Mouse (Mus musculus) intestine, embryonic 16.5 days (tissue): ENCODE results near the gene Fry. TPM values are rescaled to one million over a fixed set of nuclear protein-coding genes. Genes with fewer than 3 reads are reported as not detected.
A peak's percentile ranks its signal among the peaks of the same experiment; 100 is the strongest.

Experiments
- ATAC-seq: fragments of 200-750 bp; cut with Nextera tagmentation; 2 replicates; pipeline ENCODE4 v1.8.0; 2017; ENCODE audit warnings: moderate TSS enrichment, moderate library complexity
- H3K27ac ChIP-seq: fragments of 300-500 bp; sonication (generic); 2 replicates; pipeline ENCODE4 v1.5.1; 2014; ENCODE audit warnings: mild to moderate bottlenecking, low read length
- H3K27me3 ChIP-seq: fragments of 300-500 bp; sonication (generic); replicated peaks from 2 replicates; pipeline ENCODE4 v1.6.1; 2014; ENCODE audit warnings: low read length, control low read depth, mixed read lengths; ENCODE audit not compliant: control insufficient read depth, insufficient read depth
- H3K36me3 ChIP-seq: fragments of 300-500 bp; sonication (generic); 2 replicates; pipeline ENCODE4 v1.6.1; 2014; ENCODE audit warnings: low read length, control low read depth; ENCODE audit not compliant: control insufficient read depth, insufficient read depth
- H3K4me1 ChIP-seq: fragments of 300-500 bp; sonication (generic); 2 replicates; pipeline ENCODE4 v1.6.1; 2014; ENCODE audit warnings: low read length, control low read depth, mixed read lengths; ENCODE audit not compliant: control insufficient read depth, insufficient read depth
- H3K4me2 ChIP-seq: fragments of 300-500 bp; sonication (generic); 2 replicates; pipeline ENCODE4 v1.6.1; 2014; ENCODE audit warnings: low read depth, low read length, control low read depth
- H3K4me3 ChIP-seq: fragments of 300-500 bp; sonication (generic); 2 replicates; pipeline ENCODE4 v1.5.1; 2014; ENCODE audit warnings: mild to moderate bottlenecking, low read length
- H3K9ac ChIP-seq: fragments of 300-500 bp; sonication (generic); 2 replicates; pipeline ENCODE4 v1.6.1; 2014; ENCODE audit warnings: low read depth, low read length
- H3K9me3 ChIP-seq: fragments of 300-500 bp; sonication (generic); 2 replicates; pipeline ENCODE4 v1.6.1; 2016; ENCODE audit warnings: low read length, control low read depth; ENCODE audit not compliant: control insufficient read depth
- WGBS: fragments of 180-500 bp; shearing (Covaris S2); extraction: QIAGEN DNeasy Blood & Tissue Kit; methylation state at CpG from one replicate; pipeline ENCODE4 v1.1.7; 2014; 5-methylcytosine and 5-hydroxymethylcytosine counted together
- polyA plus RNA-seq: library from polyadenylated mRNA; unstranded; fragments of >200 nt; fragmentation: Nextera tagmentation; extraction: Ambion mirVana; gene quantifications from 2 replicates; pipeline ENCODE4 v1.2.1, GENCODE M21; 2015

The Fry gene
- polyA plus RNA-seq, 1 experiment from 2014 or later, result 6.1 TPM

DNA sequence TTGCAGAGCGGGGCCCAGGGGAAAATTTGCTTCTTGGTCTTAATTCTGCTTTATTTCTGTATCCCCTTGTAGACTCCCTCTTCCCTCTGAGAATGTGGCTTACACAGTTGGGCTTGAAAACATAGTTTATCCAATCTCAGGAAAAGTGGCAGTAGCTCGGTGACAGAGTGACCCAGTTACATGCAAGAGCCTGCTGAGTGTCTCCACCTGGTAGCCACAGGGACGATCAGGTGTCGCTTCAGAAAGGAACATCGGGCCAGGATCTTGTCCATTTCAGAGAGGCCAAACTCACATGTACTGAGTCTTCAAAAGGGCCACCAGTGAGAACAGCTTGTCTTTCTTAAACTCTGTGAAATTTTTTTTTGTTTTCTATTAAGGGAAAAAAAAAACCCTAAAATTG is 117.5 kb downstream of the Fry start:
- WGBS, result 90% methylated on average over 5 of the region's 5 CpGs

DNA sequence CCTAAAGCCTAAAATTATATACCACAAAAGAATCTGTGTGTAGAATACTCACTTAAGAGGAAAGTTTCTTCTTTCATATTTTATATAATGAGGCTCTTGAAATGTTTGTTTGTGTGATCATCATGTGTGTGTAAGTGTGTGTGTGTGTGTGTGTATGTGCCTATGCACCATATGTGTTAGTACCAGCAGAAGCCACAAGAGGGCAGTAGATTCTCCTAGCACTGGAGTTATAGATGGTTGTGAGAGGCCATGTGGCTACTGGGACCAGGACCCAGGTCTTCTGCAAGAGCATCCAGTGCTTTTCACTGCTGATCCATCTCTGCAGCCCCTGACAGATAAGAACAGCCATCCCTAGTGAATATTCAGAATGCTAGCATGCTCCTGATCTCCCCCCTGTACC is 118.2 kb downstream of the Fry start:
- no peak overlapping the region for H3K4me3 ChIP-seq
- peaks cover 3% of the 10 kb centered on the region; the same call in 1 of the 2 replicates for H3K4me1 ChIP-seq
- no peak overlapping the region for H3K4me2 ChIP-seq
- H3K36me3 ChIP-seq, result no peaks in the 10 kb centered on the region
- no peak for ATAC-seq
- H3K9ac ChIP-seq, result no peak overlapping the region
- peaks cover 3% of the 10 kb centered on the region; the same call in 1 of the 2 replicates for H3K9me3 ChIP-seq
- H3K27ac ChIP-seq, result no peak overlapping the region
- no peaks in the 10 kb centered on the region for H3K27me3 ChIP-seq

More for the DNA sequence above, 117.5 kb downstream of the Fry start:
- no peak overlapping the region for H3K27ac ChIP-seq
- no peaks in the 10 kb centered on the region for H3K36me3 ChIP-seq
- H3K9me3 ChIP-seq, result no peaks in the 10 kb centered on the region
- no peak overlapping the region for H3K4me2 ChIP-seq
- no peaks in the 10 kb centered on the region for H3K27me3 ChIP-seq
- no peak overlapping the region for H3K4me3 ChIP-seq
- ATAC-seq, result no peak
- H3K9ac ChIP-seq, result no peak overlapping the region
- peaks cover 3% of the 10 kb centered on the region; the same call in 1 of the 2 replicates for H3K4me1 ChIP-seq

DNA sequence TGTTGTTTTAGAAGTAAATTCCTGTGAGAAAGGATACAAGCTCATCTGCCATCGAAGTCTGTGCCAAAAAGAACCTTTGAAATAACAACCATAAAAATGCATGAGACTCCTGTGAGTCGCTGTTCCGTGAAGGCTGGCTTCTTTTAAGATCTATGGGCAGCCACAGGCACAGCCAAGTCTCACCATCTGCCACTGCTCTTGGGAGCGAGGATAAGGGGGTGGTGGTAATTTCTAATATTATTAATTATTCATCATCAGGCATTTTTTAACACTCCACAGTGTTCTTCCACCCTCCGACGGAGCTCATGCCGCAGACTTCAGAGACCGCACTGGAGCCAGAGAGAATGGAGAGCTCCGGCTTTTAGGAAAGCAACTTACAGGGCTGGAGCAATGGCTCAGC is 123.2 kb downstream of the Fry start:
- no peaks in the 10 kb centered on the region for H3K27me3 ChIP-seq
- no peak overlapping the region for H3K9ac ChIP-seq
- ATAC-seq, result no peak
- no peak overlapping the region for H3K4me3 ChIP-seq
- H3K4me2 ChIP-seq, result no peak overlapping the region
- H3K36me3 ChIP-seq, result no peaks in the 10 kb centered on the region
- H3K4me1 ChIP-seq, result no peaks in the 10 kb centered on the region
- no peak overlapping the region for H3K27ac ChIP-seq
- peaks cover 3% of the 10 kb centered on the region; the same call in 1 of the 2 replicates for H3K9me3 ChIP-seq
- WGBS, result 87% methylated on average over 9 of the region's 9 CpGs

DNA sequence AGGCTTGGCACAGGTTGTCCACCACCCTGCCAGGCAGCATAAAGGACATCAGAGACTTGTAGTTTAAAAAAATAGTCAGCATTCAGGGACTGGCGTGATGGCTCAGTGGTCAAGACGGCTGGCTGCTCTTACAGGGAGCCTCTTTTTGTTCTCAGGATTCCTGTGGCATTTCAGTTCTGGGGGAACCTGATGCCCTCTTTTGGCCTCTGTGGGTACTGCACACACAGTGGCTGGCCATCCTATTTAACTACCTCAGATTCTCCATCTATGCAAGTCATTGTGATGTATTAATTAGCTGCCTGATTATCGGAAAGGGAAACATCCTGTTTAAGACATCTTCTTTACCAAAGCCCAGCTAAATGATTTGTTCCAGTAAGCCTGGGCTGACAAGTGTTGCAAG is 128.3 kb downstream of the Fry start:
- H3K4me1 ChIP-seq, result no peaks in the 10 kb centered on the region
- no peaks in the 10 kb centered on the region for H3K36me3 ChIP-seq
- H3K4me2 ChIP-seq, result no peak overlapping the region
- no peaks in the 10 kb centered on the region for H3K27me3 ChIP-seq
- no peak for ATAC-seq
- no peak overlapping the region for H3K4me3 ChIP-seq
- no peaks in the 10 kb centered on the region for H3K9me3 ChIP-seq
- no peak overlapping the region for H3K27ac ChIP-seq
- no peak overlapping the region for H3K9ac ChIP-seq
- WGBS, result 86% methylated on average over 3 of the region's 3 CpGs

DNA sequence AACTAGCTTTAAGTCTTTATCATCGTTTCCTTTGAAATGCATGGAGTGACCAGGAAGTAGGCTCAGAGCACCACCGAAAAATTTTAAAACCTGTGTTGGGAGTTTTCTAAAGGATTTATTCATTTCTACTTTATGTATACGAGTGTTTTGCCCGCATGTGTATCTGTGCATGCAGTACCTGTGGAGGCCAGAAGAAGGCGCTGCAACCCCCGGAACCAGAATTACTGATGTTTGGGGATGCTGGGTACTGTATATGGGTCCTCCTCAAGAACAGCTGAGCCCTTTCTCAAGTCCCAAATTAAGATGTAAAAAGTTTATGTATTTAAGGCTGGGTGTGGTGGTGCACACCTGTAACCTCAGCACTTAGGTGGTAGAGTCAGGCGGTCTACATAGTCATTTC is 139.3 kb downstream of the Fry start:
- H3K4me1 ChIP-seq, result peaks cover 22% of the 10 kb centered on the region
- H3K9ac ChIP-seq, result no peak overlapping the region
- no peaks in the 10 kb centered on the region for H3K9me3 ChIP-seq
- no peak overlapping the region for H3K27ac ChIP-seq
- H3K36me3 ChIP-seq, result 0 out of 2 replicates have a peak, but pooled peaks cover 3% of the 10 kb centered on the region
- 80% methylated on average over 7 of the region's 7 CpGs for WGBS
- no peak for ATAC-seq
- no peak overlapping the region for H3K4me3 ChIP-seq
- H3K27me3 ChIP-seq, result no peaks in the 10 kb centered on the region
- H3K4me2 ChIP-seq, result no peak overlapping the region

DNA sequence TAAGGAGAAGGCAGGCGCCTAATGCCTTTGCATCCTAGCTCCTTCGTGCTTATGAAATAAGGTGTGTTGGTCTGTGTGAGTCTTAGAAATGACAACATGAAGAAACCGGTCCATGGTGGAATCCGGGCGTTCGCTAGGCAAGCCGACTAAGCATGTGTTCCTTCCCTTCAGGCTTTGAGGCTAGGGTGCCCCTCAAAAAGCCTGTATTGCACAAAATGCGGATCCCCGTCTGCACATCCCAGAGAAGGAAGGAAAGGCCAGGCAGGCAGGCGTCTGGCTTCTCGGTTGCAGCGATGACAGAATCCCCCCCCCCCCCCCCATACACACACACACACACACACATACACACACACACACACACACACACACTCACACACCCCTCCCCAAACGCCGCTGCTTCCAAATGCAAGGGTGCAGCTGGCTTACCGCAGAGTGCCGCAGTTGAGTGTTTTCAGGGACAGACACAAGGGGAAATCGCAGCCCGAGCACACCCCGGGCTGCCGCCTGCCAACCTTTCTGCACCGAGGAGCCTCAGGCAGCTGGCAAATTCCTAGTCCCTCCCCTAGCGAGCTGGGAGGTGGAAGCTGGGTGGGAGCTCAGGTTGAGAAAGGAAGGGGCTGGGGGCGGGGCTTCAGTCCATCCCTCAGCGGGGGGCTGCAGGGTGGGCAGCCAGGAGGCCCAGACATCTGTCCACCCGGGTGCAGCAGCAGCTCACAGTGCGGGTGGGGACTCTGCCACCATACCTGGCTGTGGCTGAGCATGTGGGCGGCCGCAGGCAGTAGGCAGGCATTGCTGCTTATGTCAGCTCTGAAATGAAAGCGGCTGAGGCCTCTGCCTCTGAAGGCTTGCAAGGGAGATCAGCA is 141.0 kb downstream of the Fry start:
- WGBS, result 4% methylated on average over 26 of the region's 29 CpGs

DNA sequence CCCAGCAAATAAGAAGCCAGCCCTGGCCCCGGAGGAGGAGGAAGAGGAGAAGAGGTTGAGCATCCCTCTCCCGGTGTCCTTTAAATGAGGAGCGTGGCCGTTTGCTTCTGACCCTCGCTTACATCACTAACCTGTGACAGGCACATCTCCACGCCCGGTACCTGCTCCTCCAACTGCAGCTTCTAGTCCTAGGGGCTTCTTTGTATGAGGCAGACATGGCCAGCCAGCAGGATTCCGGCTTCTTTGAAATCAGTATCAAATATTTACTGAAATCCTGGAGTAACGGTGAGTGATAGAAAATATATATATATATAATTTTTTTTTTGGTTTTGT is 141.6 kb downstream of the Fry start:
- H3K27ac ChIP-seq, result peak overlapping the region; percentile 45; the same call in 1 of the 2 replicates
- 30% methylated on average over 9 of the region's 9 CpGs for WGBS
- 0 out of 2 replicates have a peak, but pooled peaks cover 3% of the 10 kb centered on the region for H3K36me3 ChIP-seq
- no peaks in the 10 kb centered on the region for H3K27me3 ChIP-seq
- no peak for ATAC-seq
- H3K4me1 ChIP-seq, result peaks cover 34% of the 10 kb centered on the region
- peak overlapping the region; percentile 60 for H3K4me3 ChIP-seq
- H3K9me3 ChIP-seq, result no peaks in the 10 kb centered on the region
- peak overlapping the region; percentile 77 for H3K9ac ChIP-seq
- H3K4me2 ChIP-seq, result peak overlapping the region; percentile 97

More for the DNA sequence above, 141.0 kb downstream of the Fry start:
- Histone ChIP-seq H3K4me3 (peak overlapping the region; percentile 60), H3K4me1 (peaks cover 34% of the 10 kb centered on the region), H3K36me3 (0 out of 2 replicates have a peak, but pooled peaks cover 3% of the 10 kb centered on the region), H3K9me3 (no peaks in the 10 kb centered on the region), H3K9ac (peak overlapping the region; percentile 77), H3K27me3 (no peaks in the 10 kb centered on the region), H3K4me2 (peak overlapping the region; percentile 97), H3K27ac (peak overlapping the region; percentile 45)
- peak; percentile 75 for ATAC-seq

DNA sequence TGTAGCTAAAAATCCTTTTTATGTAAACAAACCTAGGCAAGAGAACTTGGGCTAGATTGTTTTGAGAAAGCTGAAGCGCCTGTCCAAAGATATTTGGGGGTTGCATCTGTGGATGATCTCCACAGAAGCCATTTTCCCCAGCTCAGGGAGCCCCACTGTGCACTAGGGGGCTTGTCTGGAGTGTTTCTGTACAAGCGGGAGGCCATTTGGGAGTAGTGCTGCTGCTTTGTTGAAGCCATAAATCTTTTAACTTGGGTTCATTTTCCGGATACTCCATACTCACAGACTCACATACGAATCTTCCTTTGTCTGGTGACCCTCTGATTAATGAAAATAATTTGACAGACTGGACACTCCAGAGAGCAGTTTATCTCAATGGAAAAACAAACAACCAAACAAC is 142.9 kb downstream of the Fry start:
- Histone ChIP-seq H3K9me3 (no peaks in the 10 kb centered on the region), H3K4me1 (peaks cover 43% of the 10 kb centered on the region), H3K36me3 (0 out of 2 replicates have a peak, but pooled peaks cover 3% of the 10 kb centered on the region), H3K4me3 (no peak overlapping the region), H3K27ac (no peak overlapping the region), H3K27me3 (no peaks in the 10 kb centered on the region), H3K4me2 (no peak overlapping the region), H3K9ac (no peak overlapping the region)
- WGBS, result 36% methylated on average over 4 of the region's 4 CpGs
- no peak for ATAC-seq

DNA sequence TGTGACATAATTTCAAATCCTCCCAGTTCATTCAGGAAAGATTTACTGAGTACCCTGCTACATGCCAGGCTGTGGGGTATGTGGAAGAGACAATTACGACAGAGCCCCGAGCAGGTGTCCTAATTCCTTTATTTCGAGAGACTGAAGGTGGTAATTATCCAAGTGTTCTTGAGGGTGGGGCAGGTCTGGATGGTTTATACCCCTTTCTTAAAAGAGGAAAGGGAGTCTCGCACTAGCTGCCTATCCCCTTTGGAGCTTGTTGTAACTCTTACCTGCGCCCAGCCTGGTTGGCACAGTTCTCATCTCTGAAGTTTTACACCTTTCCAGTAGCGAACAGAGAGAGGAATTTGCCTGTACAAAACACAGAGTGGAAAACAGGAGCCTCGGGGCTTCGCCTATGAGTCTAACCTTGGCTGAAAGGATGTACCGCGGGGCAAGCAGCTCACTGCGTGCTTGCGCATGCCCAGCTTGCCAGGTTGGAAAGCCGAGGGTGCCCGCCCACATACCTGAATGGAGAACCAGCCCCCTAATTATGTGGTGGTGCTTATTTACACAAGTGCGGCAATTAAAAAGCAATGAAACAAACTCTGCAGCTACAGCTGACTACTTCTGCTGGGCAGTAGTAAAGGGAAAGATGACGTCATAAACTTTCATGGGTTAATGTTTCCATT is 143.7 kb downstream of the Fry start:
- Histone ChIP-seq H3K4me2 (0 out of 2 replicates have a peak overlapping the region, but pooled peaks have one; percentile 4), H3K36me3 (0 out of 2 replicates have a peak, but pooled peaks cover 3% of the 10 kb centered on the region), H3K27ac (no peak overlapping the region), H3K9me3 (no peaks in the 10 kb centered on the region), H3K4me3 (no peak overlapping the region; the same call in 1 of the 2 replicates), H3K27me3 (no peaks in the 10 kb centered on the region), H3K9ac (no peak overlapping the region), H3K4me1 (peaks cover 43% of the 10 kb centered on the region)
- 72% methylated on average over 16 of the region's 16 CpGs for WGBS
- ATAC-seq, result no peak
